Mouse (Mus musculus) lung, adult 2 months (tissue): ENCODE data around the gene Fcho2.

Source experiments
- CTCF ChIP-seq: fragments of 200-500 bp; IDR thresholded peaks from 2 replicates; pipeline ENCODE4 v1.5.1; 2011; ENCODE audit warnings: mild to moderate bottlenecking, low read length, control low read depth; ENCODE audit not compliant: insufficient read depth
- POLR2A ChIP-seq: fragments of 200-500 bp; IDR thresholded peaks from 2 replicates; pipeline ENCODE4 v1.6.1; 2011; ENCODE audit warnings: low read depth, mild to moderate bottlenecking, control low read depth, low read length, borderline replicate concordance; ENCODE audit errors: extremely low read depth

DNA sequence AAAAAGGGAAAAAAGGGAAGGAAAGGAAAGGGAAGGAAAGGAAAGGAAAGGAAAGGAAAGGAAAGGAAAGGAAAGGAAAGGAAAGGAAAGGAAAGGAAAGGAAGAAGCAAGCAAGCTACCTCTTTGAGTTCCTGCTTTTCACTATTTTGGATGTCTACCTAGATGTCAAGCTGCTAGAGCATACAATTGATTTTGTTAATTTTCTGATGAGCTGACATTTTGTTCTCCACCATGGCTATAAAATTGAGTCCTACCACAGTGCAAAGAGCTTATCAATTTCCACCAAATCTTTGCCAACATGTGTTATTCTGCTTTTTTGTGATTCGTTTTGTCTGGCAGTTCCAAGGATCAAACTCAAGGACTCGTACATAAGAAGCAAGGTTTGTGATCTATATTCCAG, 77.0 kb downstream of the Fcho2 start:
- TF ChIP-seq CTCF (no peak), POLR2A (no peak)
